Mouse (Mus musculus) stomach, adult 2 months (tissue): ENCODE data around the gene Itsn1. TPM values are rescaled to one million over a fixed set of nuclear protein-coding genes. Genes with fewer than 3 reads are reported as not detected.

ENCODE experiments used
- polyA plus RNA-seq: library from polyadenylated mRNA; depleted of rRNA; stranded (reverse); fragments of >200 nt; gene quantifications from 2 replicates; pipeline ENCODE4 v1.2.3, GENCODE M21; 2012; rRNA removed

Gene Itsn1
- 13.4 and 17.4 TPM in 2 replicates for polyA plus RNA-seq

DNA sequence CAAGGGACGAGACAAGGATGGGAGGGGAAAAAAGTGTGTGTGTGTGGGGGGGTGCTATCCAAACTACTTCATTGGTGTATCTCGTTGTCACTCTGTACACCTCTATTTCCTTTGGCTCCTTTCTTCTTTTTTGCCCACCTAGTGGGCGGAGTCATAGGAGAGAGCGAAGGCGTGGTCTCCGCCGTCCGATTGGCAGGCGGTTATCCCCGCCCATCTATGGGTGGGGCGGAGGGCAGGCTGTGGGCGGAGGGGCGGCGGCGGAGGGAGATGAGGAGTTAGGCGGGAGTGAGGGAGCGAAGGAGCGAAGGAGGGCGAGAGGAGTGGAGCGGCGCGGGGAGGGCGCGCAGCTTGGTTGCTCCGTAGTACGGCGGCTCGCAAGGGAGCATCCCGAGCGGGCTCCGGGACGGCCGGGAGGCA, at the start of gene Itsn1:
Itsn1 (plus strand) TSS at position 216 of the 417 bp plus-strand sequence.

GRCm38 (mm10) chr16:91688619-91689334, 40.3 kb upstream of the Itsn1 start, which contains the start of gene Donson:
Gene Donson, minus strand, starts transcription at chr16:91688770.

DNA sequence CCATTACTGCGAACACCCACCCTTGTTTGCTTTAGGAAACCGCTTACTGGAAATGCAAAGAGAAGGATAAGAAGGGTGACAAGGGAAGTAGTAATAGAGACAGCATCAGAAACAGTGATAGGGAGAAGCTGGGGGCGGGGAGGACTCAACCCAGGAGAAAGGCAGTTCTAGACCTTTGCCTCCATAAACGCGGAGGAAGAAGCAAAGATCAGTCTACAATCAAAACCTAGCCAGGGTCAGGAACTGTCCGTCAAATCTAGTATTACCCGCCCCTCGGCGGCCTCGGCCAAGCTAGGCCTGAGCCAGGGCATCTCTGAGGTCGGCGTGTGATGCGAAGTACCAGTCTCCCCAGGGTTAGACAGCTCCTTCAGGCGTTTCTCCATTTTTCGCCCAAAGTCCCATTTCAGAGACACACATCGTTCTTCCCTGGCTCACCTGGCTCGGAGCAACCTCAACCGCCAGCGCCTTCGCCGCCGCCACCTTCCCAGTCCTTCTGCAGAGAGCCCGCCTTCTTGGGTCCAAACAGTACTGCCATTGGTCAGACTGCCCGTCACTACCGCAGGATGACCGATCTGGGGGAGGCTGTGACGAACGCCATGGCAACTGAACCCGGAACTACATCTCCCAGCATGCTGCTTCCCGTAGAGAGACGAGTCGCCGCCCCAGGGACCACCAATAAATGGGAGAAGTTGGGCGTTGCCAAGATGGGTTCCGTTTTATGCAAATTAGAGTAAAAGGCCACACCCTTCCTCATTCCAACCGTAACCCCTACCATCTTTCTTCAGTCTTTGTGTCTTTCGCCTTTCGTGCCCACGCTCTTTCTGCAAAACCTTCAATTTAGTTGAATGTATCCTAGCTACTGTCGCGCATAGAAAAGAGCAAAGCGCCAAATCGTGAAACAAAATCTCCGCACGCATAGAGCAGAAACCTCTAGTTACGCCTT, 687 bp upstream of the Itsn1 start, which contains the start of gene Cryzl1:
Cryzl1 (minus strand) TSS at position 853 of the 943 bp plus-strand sequence.

Other genes starting within 250 kb of the Itsn1 start
- gene Ifnar1, start 244.0 kb upstream of the Itsn1 start, polyA plus RNA-seq, result 3.4 and 4.3 TPM in 2 replicates
- gene Ifngr2, start 182.2 kb upstream of the Itsn1 start, polyA plus RNA-seq, result 16.2 and 54.5 TPM in 2 replicates
- 16.5 and 17.5 TPM in 2 replicates for gene Tmem50b, start 131.5 kb upstream of the Itsn1 start, polyA plus RNA-seq
- gene Dnajc28, start 110.3 kb upstream of the Itsn1 start, polyA plus RNA-seq, result 0.09 and 0.14 TPM in 2 replicates
- gene Gart, start 82.3 kb upstream of the Itsn1 start, polyA plus RNA-seq, result 5.9 and 10.8 TPM in 2 replicates
- gene Son, start 81.8 kb upstream of the Itsn1 start, polyA plus RNA-seq, result 18.5 and 31.4 TPM in 2 replicates
- gene Donson, start 40.5 kb upstream of the Itsn1 start, polyA plus RNA-seq, result 1.8 and 3.4 TPM in 2 replicates
- gene Cryzl1, start 306 bp upstream of the Itsn1 start, polyA plus RNA-seq, result 4.4 and 5.9 TPM in 2 replicates